Mouse (Mus musculus): ENCODE data around the gene Cd7.
"Not testable (repeated sequence)": the region's sequence is repeated elsewhere in the genome, so short reads cannot be mapped to it uniquely, and the experiment has no call there.

The Cd7 gene

GRCm38 (mm10) chr11:121039302-121039701, at the start of gene Cd7:
Cd7 (minus strand) TSS chr11:121039418.
- DNase-seq (ENCODE audit: low spot score), result no peak

GRCm38 (mm10) chr11:121088997-121089396, 49.8 kb upstream of the Cd7 start:
- no peak for DNase-seq (ENCODE audit: low spot score)

- no peak for DNase-seq (ENCODE audit: low spot score)
These were observed 47.1 kb upstream of the Cd7 start for GRCm38 (mm10) chr11:121086296-121086695.

GRCm38 (mm10) chr11:121085181-121085580, 46.0 kb upstream of the Cd7 start:
- no peak for DNase-seq (ENCODE audit: low spot score)

GRCm38 (mm10) chr11:121082857-121083500, 43.8 kb upstream of the Cd7 start:
- DNase-seq (ENCODE audit: low spot score), result no peak

GRCm38 (mm10) chr11:121082250-121082649, 43.0 kb upstream of the Cd7 start:
- no peak for DNase-seq (ENCODE audit: low spot score)

- no peak for DNase-seq (ENCODE audit: low spot score)
These were observed 41.9 kb upstream of the Cd7 start, which contains the start of gene Sectm1a for GRCm38 (mm10) chr11:121081120-121081519. Sectm1a (minus strand) TSS chr11:121081220.

- DNase-seq (ENCODE audit: low spot score), result no peak
These were observed 41.1 kb upstream of the Cd7 start for GRCm38 (mm10) chr11:121080330-121080729.

GRCm38 (mm10) chr11:121075655-121076054, 36.4 kb upstream of the Cd7 start:
- DNase-seq (ENCODE audit: low spot score), result no peak

GRCm38 (mm10) chr11:121069662-121070061, 30.4 kb upstream of the Cd7 start:
- DNase-seq (ENCODE audit: low spot score), result not testable (repeated sequence)

GRCm38 (mm10) chr11:121067895-121068294, 28.7 kb upstream of the Cd7 start:
- no peak for DNase-seq (ENCODE audit: low spot score)

- DNase-seq (ENCODE audit: low spot score), result no peak
These were observed 25.0 kb upstream of the Cd7 start for GRCm38 (mm10) chr11:121064197-121064596.

- no peak for DNase-seq (ENCODE audit: low spot score)
These were observed 24.2 kb upstream of the Cd7 start, which contains the start of gene Sectm1b for GRCm38 (mm10) chr11:121063379-121063778. Sectm1b (minus strand) TSS chr11:121063569.

GRCm38 (mm10) chr11:121061615-121062014, 22.4 kb upstream of the Cd7 start:
- DNase-seq (ENCODE audit: low spot score), result no peak

GRCm38 (mm10) chr11:121060401-121061067, 21.3 kb upstream of the Cd7 start:
- not testable (repeated sequence) for DNase-seq (ENCODE audit: low spot score)

GRCm38 (mm10) chr11:121059471-121059870, 20.3 kb upstream of the Cd7 start:
- no peak for DNase-seq (ENCODE audit: low spot score)

- DNase-seq (ENCODE audit: low spot score), result no peak
These were observed 19.7 kb upstream of the Cd7 start for GRCm38 (mm10) chr11:121058956-121059355.

- no peak for DNase-seq (ENCODE audit: low spot score)
These were observed 18.9 kb upstream of the Cd7 start for GRCm38 (mm10) chr11:121058122-121058521.

GRCm38 (mm10) chr11:121056536-121057236, 17.5 kb upstream of the Cd7 start:
- DNase-seq (ENCODE audit: low spot score), result no peak

GRCm38 (mm10) chr11:121053536-121053935, 14.3 kb upstream of the Cd7 start:
- DNase-seq (ENCODE audit: low spot score), result peak; percentile 39

- no peak for DNase-seq (ENCODE audit: low spot score)
These were observed 13.2 kb upstream of the Cd7 start for GRCm38 (mm10) chr11:121052387-121052786.

GRCm38 (mm10) chr11:121051793-121052192, 12.6 kb upstream of the Cd7 start:
- no peak for DNase-seq (ENCODE audit: low spot score)

- DNase-seq (ENCODE audit: low spot score), result no peak
These were observed 10.6 kb upstream of the Cd7 start for GRCm38 (mm10) chr11:121049840-121050239.
